In the genomic region with DNA sequence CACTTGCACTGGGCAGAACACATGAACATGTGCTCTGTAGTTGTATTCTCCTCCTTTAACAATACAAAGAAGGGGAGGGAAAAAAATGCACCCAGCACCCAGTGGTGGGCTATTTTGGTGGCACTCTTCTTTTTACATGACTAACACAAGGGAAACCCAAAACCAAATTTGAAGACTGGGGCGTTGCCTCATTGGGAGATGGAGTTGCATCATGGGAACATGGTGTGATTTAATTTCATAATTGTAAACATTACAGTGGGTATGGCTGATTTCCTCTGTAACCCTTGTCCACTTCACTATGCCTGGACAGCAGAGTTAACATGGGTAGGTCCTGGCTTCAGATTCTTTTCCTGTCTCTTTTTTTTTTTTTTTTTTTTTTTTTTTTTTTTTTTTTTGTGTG, we compare ENCODE assay signal across 10 mouse cellular contexts.
"Had no signal": no experiment of that assay in that cellular context is flagged by ENCODE, and none has a peak within 500 bp of the region (broad histone marks: within the 10 kb centered on the region; RNA-seq: fewer than 3 reads in every experiment).

No protein-coding gene starts in this region.

- DNase-seq: kidney, adult 18-20 months; kidney, postnatal 14 days; midbrain, embryonic 14.5 days; thymus, postnatal 14 days had no signal

- H3K9ac ChIP-seq: kidney, embryonic 15.5 days; limb, embryonic 15.5 days; liver, embryonic 15.5 days; neural tube, embryonic 12.5 days had no signal

- H3K9me3 ChIP-seq: kidney, embryonic 15.5 days; limb, embryonic 15.5 days; liver, embryonic 15.5 days; midbrain, embryonic 10.5 days; neural tube, embryonic 12.5 days had no signal

- H3K4me2 ChIP-seq: limb, embryonic 15.5 days; neural tube, embryonic 12.5 days had no signal

- H3K27ac ChIP-seq: kidney, embryonic 15.5 days; limb, embryonic 15.5 days; liver, embryonic 15.5 days; midbrain, embryonic 10.5 days; neural tube, embryonic 12.5 days; stomach, postnatal 0 days had no signal

- H3K36me3 ChIP-seq: kidney, embryonic 15.5 days; limb, embryonic 15.5 days; liver, embryonic 15.5 days; midbrain, embryonic 10.5 days; neural tube, embryonic 12.5 days had no signal

- H3K4me3 ChIP-seq: limb, embryonic 15.5 days; liver, embryonic 15.5 days; midbrain, embryonic 10.5 days; neural tube, embryonic 12.5 days had no signal
